Mouse (Mus musculus): ENCODE data around the gene Atp2a3. TPM values are rescaled to one million over a fixed set of nuclear protein-coding genes. Genes with fewer than 3 reads are reported as not detected.
A peak's percentile ranks its signal among the peaks of the same experiment; 100 is the strongest.

Atp2a3 gene
- polyA plus RNA-seq, 1 experiment from 2014 or later = 1.2 TPM

- H3K9me3 ChIP-seq (replicated peaks) = peaks cover 6% of the 10 kb centered on the region
- H3K27ac ChIP-seq (replicated peaks) = peak overlapping the region; percentile 66; the same call in 1 of the 2 replicates
- peaks cover 50% of the 10 kb centered on the region for H3K4me1 ChIP-seq
- H3K4me3 ChIP-seq = no peak overlapping the region
- peaks cover 16% of the 10 kb centered on the region; the same call in 1 of the 2 replicates for H3K27me3 ChIP-seq (ENCODE audit: low read depth, poor library complexity, severe bottlenecking)
- DNase-seq (ENCODE audit: low spot score) = no peak
- no peaks in the 10 kb centered on the region for H3K36me3 ChIP-seq
- WGBS = 54% methylated on average over 6 of the region's 6 CpGs
These were observed 14.3 kb upstream of the Atp2a3 start for GRCm38 (mm10) chr11:72946560-72947119.

- peaks cover 16% of the 10 kb centered on the region; the same call in 1 of the 2 replicates for H3K27me3 ChIP-seq (ENCODE audit: low read depth, poor library complexity, severe bottlenecking)
- 65% methylated on average over 11 of the region's 11 CpGs for WGBS
- H3K4me3 ChIP-seq = no peak overlapping the region
- no peaks in the 10 kb centered on the region for H3K36me3 ChIP-seq
- peak; percentile 26 for DNase-seq (ENCODE audit: low spot score)
- peak overlapping the region; percentile 66; the same call in 1 of the 2 replicates for H3K27ac ChIP-seq (replicated peaks)
- H3K9me3 ChIP-seq (replicated peaks) = peaks cover 6% of the 10 kb centered on the region
- H3K4me1 ChIP-seq = peaks cover 51% of the 10 kb centered on the region
These were observed 13.1 kb upstream of the Atp2a3 start for GRCm38 (mm10) chr11:72947840-72948239.

- Histone ChIP-seq H3K9me3 (replicated peaks) (peaks cover 6% of the 10 kb centered on the region), H3K4me1 (peaks cover 55% of the 10 kb centered on the region), H3K27me3 (ENCODE audit: low read depth, poor library complexity, severe bottlenecking) (peaks cover 13% of the 10 kb centered on the region; the same call in 1 of the 2 replicates), H3K27ac (replicated peaks) (peak overlapping the region; percentile 59; the same call in 1 of the 2 replicates), H3K36me3 (no peaks in the 10 kb centered on the region), H3K4me3 (no peak overlapping the region)
- WGBS = 79% methylated on average over 7 of the region's 7 CpGs
- DNase-seq (ENCODE audit: low spot score) = no peak
These were observed 12.7 kb upstream of the Atp2a3 start for GRCm38 (mm10) chr11:72948254-72948653.

- no peak overlapping the region for H3K27ac ChIP-seq (replicated peaks)
- DNase-seq (ENCODE audit: low spot score) = no peak
- H3K27me3 ChIP-seq (ENCODE audit: low read depth, poor library complexity, severe bottlenecking) = peaks cover 11% of the 10 kb centered on the region; the same call in 1 of the 2 replicates
- WGBS = 75% methylated on average over 22 of the region's 22 CpGs
- no peaks in the 10 kb centered on the region for H3K36me3 ChIP-seq
- H3K4me1 ChIP-seq = peaks cover 40% of the 10 kb centered on the region
- H3K4me3 ChIP-seq = no peak overlapping the region
- peaks cover 6% of the 10 kb centered on the region for H3K9me3 ChIP-seq (replicated peaks)
These were observed 9.6 kb upstream of the Atp2a3 start for GRCm38 (mm10) chr11:72951137-72952000.

GRCm38 (mm10) chr11:72952226-72952625 lies 8.7 kb upstream of the Atp2a3 start:
- Histone ChIP-seq H3K9me3 (replicated peaks) (peaks cover 6% of the 10 kb centered on the region), H3K27me3 (ENCODE audit: low read depth, poor library complexity, severe bottlenecking) (peaks cover 11% of the 10 kb centered on the region; the same call in 1 of the 2 replicates), H3K4me1 (peaks cover 31% of the 10 kb centered on the region), H3K36me3 (no peaks in the 10 kb centered on the region), H3K4me3 (no peak overlapping the region), H3K27ac (replicated peaks) (peak overlapping the region; percentile 23)
- no peak for DNase-seq (ENCODE audit: low spot score)
- WGBS = 70% methylated on average over 3 of the region's 3 CpGs

- peaks cover 11% of the 10 kb centered on the region; the same call in 1 of the 2 replicates for H3K27me3 ChIP-seq (ENCODE audit: low read depth, poor library complexity, severe bottlenecking)
These were observed 8.3 kb upstream of the Atp2a3 start for GRCm38 (mm10) chr11:72952697-72953096.

GRCm38 (mm10) chr11:72953116-72953439 lies 7.9 kb upstream of the Atp2a3 start:
- H3K9me3 ChIP-seq (replicated peaks) = peaks cover 6% of the 10 kb centered on the region
- peaks cover 22% of the 10 kb centered on the region for H3K4me1 ChIP-seq
- no peak overlapping the region for H3K4me3 ChIP-seq
- H3K27ac ChIP-seq (replicated peaks) = 0 out of 2 replicates have a peak overlapping the region, but pooled peaks have one; percentile 23
- peaks cover 11% of the 10 kb centered on the region; the same call in 1 of the 2 replicates for H3K27me3 ChIP-seq (ENCODE audit: low read depth, poor library complexity, severe bottlenecking)
- 59% methylated on average over 1 of the region's 1 CpGs for WGBS
- no peaks in the 10 kb centered on the region for H3K36me3 ChIP-seq
- no peak for DNase-seq (ENCODE audit: low spot score)

More at GRCm38 (mm10) chr11:72952697-72953096, 8.3 kb upstream of the Atp2a3 start:
- H3K27ac ChIP-seq (replicated peaks) = peak overlapping the region; percentile 23
- no peak for DNase-seq (ENCODE audit: low spot score)
- peaks cover 6% of the 10 kb centered on the region for H3K9me3 ChIP-seq (replicated peaks)
- no peak overlapping the region for H3K4me3 ChIP-seq
- 90% methylated on average over 6 of the region's 6 CpGs for WGBS
- peaks cover 26% of the 10 kb centered on the region for H3K4me1 ChIP-seq
- no peaks in the 10 kb centered on the region for H3K36me3 ChIP-seq

DNA sequence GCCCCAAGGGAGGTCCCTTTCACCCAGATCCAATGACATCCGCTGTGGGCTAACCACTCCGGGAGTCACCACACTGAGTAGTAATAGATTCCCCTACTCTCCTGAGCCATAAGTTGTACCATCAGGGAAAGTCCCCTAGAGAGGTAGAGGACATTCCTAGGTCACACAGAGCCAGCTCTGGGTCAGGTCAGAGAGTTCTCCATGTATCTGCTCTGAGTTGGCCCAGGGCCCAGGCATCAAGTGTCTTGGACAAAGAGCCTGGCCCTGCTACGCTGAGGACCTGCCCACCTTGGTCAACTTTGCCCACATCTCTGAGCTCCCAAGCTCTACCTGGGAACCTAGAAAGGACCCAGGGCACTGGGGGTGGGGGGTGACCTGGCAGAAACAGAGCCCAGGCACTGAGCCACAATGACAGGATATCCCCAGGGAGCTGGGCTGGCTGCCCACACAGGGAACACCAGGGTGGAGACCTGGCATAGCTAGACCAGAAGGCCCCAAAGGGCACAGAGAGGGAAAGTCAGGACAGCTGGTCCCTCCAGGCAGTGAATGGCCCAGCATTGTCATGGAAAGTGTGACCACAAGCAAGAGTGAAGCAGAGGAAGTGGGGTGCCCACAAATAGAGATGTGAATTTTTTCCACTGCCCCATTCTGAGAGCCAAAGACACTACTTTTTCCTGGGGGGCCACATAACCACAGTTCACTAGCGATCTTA lies 7.4 kb upstream of the Atp2a3 start:
- 90% methylated on average over 4 of the region's 4 CpGs for WGBS

DNA sequence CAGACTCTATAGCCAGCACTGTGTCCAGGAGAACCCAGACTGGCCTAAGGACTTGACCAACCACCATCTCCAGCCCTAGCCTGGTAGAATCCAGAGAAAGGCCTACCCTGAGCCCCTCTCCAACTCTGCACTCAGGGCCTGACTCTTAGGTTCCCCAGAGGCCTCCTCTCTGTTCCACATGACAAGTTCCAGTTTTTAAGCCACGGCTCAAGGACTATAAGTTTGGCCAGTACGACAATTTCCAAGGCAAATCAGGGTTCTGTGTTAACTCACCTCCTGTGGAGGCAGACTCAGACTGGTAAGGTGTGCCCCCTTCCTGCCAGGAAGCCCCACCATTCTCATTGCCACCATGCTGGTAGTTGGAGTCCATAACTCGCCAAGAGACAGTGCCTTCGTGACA lies 6.8 kb upstream of the Atp2a3 start:
- H3K4me1 ChIP-seq = peaks cover 17% of the 10 kb centered on the region
- peaks cover 18% of the 10 kb centered on the region for H3K27me3 ChIP-seq (ENCODE audit: low read depth, poor library complexity, severe bottlenecking)
- 90% methylated on average over 4 of the region's 4 CpGs for WGBS
- DNase-seq (ENCODE audit: low spot score) = no peak
- H3K27ac ChIP-seq (replicated peaks) = no peak overlapping the region
- no peak overlapping the region for H3K4me3 ChIP-seq
- no peaks in the 10 kb centered on the region for H3K36me3 ChIP-seq
- H3K9me3 ChIP-seq (replicated peaks) = peaks cover 6% of the 10 kb centered on the region

More for the DNA sequence above, 7.4 kb upstream of the Atp2a3 start:
- H3K4me3 ChIP-seq = no peak overlapping the region
- peaks cover 17% of the 10 kb centered on the region for H3K4me1 ChIP-seq
- H3K9me3 ChIP-seq (replicated peaks) = peaks cover 6% of the 10 kb centered on the region
- no peak for DNase-seq (ENCODE audit: low spot score)
- no peak overlapping the region for H3K27ac ChIP-seq (replicated peaks)
- H3K36me3 ChIP-seq = no peaks in the 10 kb centered on the region
- H3K27me3 ChIP-seq (ENCODE audit: low read depth, poor library complexity, severe bottlenecking) = peaks cover 15% of the 10 kb centered on the region

DNA sequence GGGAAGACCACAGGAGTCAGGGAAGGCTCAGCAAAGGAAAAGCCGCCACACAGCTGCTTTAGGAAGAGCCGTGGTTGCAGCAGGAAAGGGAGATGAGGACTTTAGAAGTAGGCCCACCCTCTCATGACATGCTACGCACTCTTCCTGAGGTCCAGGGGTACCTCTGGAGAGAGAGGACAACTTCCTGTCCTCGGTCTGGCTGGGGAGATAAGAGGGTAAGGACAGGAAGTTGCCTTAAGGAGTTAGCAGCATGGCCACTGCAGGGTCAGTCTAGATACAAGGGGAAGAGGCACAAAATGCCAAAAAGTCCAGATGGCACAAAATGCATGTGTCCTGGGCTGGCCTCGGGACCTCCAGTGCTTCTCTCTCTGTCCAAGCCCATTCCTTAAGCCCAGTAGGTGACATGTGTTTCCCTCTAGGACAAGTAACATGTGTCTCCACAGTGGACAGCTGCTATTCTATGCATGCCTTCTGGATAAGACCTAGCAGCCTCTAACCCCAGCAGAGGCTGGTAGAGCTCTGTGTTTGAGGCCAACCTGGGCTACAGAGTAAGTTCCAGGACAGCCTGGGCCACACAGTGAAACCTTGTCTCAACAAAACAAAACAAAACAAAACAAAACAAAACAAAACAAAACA lies 5.5 kb upstream of the Atp2a3 start:
- DNase-seq (ENCODE audit: low spot score) = no peak
- Histone ChIP-seq H3K27me3 (ENCODE audit: low read depth, poor library complexity, severe bottlenecking) (peaks cover 27% of the 10 kb centered on the region), H3K36me3 (no peaks in the 10 kb centered on the region), H3K4me3 (no peak overlapping the region), H3K9me3 (replicated peaks) (no peaks in the 10 kb centered on the region), H3K4me1 (peaks cover 17% of the 10 kb centered on the region), H3K27ac (replicated peaks) (no peak overlapping the region)
- WGBS = 77% methylated on average over 5 of the region's 5 CpGs

DNA sequence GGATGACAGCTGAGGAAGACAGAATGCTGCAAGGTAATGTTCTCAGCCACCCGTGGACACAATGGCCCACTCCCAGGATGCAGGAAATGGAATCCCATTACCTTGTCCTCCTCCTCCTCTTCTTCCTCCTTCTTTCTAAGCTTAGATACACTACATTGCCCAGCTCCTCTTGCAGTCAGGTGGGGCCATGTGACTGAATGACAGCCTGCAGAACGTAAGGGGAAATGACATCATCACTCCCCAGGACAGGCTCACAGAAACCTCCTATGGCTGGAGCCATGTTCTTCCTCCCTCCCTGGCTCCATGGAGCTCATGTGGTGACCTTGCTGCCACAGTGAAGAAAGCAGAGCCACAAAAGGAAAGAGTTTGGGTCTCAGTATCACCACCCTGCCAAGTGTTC lies 3.7 kb upstream of the Atp2a3 start:
- Histone ChIP-seq H3K9me3 (replicated peaks) (no peaks in the 10 kb centered on the region), H3K36me3 (no peaks in the 10 kb centered on the region), H3K4me3 (no peak overlapping the region), H3K27me3 (ENCODE audit: low read depth, poor library complexity, severe bottlenecking) (peaks cover 46% of the 10 kb centered on the region), H3K27ac (replicated peaks) (no peak overlapping the region), H3K4me1 (peaks cover 23% of the 10 kb centered on the region)
- WGBS = 72% methylated on average over 2 of the region's 2 CpGs
- DNase-seq (ENCODE audit: low spot score) = no peak

Measured in midbrain, embryonic 10.5 days (tissue).